ENCODE assay signal across 34 mouse cellular contexts in genomic region chr17:36949265-36949664, GRCm38 (mm10). TPM values are rescaled to one million over a fixed set of nuclear protein-coding genes. Genes with fewer than 3 reads are reported as not detected.
A peak's percentile ranks its signal among the peaks of the same experiment; 100 is the strongest.
DNase-seq lines count a peak whose midpoint lies in the region; ATAC-seq lines count a peak whose summit lies in the region.
"Had no signal": no experiment of that assay in that cellular context is flagged by ENCODE, and none has a peak within 500 bp of the region (broad histone marks: within the 10 kb centered on the region; RNA-seq: fewer than 3 reads in every experiment).

No protein-coding gene starts in this region.

- H3K27me3 ChIP-seq in midbrain, embryonic 11.5 days (ENCODE audit: control insufficient read depth, insufficient read depth, low read length), result peaks cover 18% of the 10 kb centered on the region
- peaks cover 5% of the 10 kb centered on the region for H3K27me3 ChIP-seq in midbrain, embryonic 14.5 days (ENCODE audit: control insufficient read depth, insufficient read depth, low read length)
- H3K27me3 ChIP-seq: CH12.LX, Patski had no signal

- peaks cover 7% of the 10 kb centered on the region; the same call in 1 of the 2 replicates for H3K36me3 ChIP-seq in midbrain, embryonic 11.5 days (ENCODE audit: control insufficient read depth, insufficient read depth, low read length)
- peaks cover 19% of the 10 kb centered on the region for H3K36me3 ChIP-seq in midbrain, embryonic 14.5 days (ENCODE audit: control insufficient read depth, insufficient read depth, low read length)

- WGBS in midbrain, embryonic 11.5 days, result 89% methylated on average over 8 of the region's 8 CpGs
- WGBS in midbrain, embryonic 14.5 days, result 96% methylated on average over 8 of the region's 8 CpGs

- H3K9ac ChIP-seq in midbrain, embryonic 11.5 days (ENCODE audit: low read length), result no peak overlapping the region
- H3K9ac ChIP-seq in midbrain, embryonic 14.5 days (replicated peaks; ENCODE audit: low read length), result no peak overlapping the region
- H3K9ac ChIP-seq: embryonic facial prominence, embryonic 13.5 days; forebrain, embryonic 12.5 days; forebrain, embryonic 15.5 days; heart, embryonic 12.5 days; heart, embryonic 15.5 days; hindbrain, embryonic 14.5 days had no signal

- H3K27ac ChIP-seq in midbrain, embryonic 11.5 days (ENCODE audit: low read depth, low read length), result no peak overlapping the region
- H3K27ac ChIP-seq in midbrain, embryonic 14.5 days (replicated peaks; ENCODE audit: low read depth, low read length), result no peak overlapping the region
- H3K27ac ChIP-seq: embryonic facial prominence, embryonic 10.5 days; embryonic facial prominence, embryonic 13.5 days; forebrain, embryonic 12.5 days; forebrain, embryonic 15.5 days; heart, adult 2 months; heart, embryonic 15.5 days; hindbrain, embryonic 14.5 days; hindbrain, postnatal 0 days had no signal

- no peak overlapping the region for H3K4me3 ChIP-seq in midbrain, embryonic 11.5 days (ENCODE audit: low read depth, low read length)
- no peak overlapping the region for H3K4me3 ChIP-seq in midbrain, embryonic 14.5 days (replicated peaks; ENCODE audit: low read depth, low read length)
- H3K4me3 ChIP-seq: embryonic facial prominence, embryonic 13.5 days; erythroblast, embryonic 14.5 days; forebrain, embryonic 12.5 days; forebrain, embryonic 15.5 days; heart, adult 2 months; heart, embryonic 12.5 days; heart, embryonic 15.5 days had no signal

- H3K9me3 ChIP-seq in midbrain, embryonic 11.5 days (ENCODE audit: control insufficient read depth, low read length), result no peaks in the 10 kb centered on the region
- no peaks in the 10 kb centered on the region for H3K9me3 ChIP-seq in midbrain, embryonic 14.5 days (ENCODE audit: control insufficient read depth, low read length)
- H3K9me3 ChIP-seq: embryonic facial prominence, embryonic 10.5 days; embryonic facial prominence, embryonic 13.5 days; forebrain, embryonic 12.5 days; forebrain, embryonic 15.5 days; heart, embryonic 12.5 days; heart, embryonic 15.5 days had no signal

- intact Hi-C loops in heart, postnatal 25 days (cut with DNase I), result no loop called here

- no peak overlapping the region for H3K4me2 ChIP-seq in midbrain, embryonic 11.5 days
- no peak overlapping the region for H3K4me2 ChIP-seq in midbrain, embryonic 14.5 days (ENCODE audit: low read length)
- H3K4me2 ChIP-seq: forebrain, embryonic 12.5 days; heart, embryonic 12.5 days; heart, embryonic 15.5 days; hindbrain, embryonic 14.5 days had no signal

- DNase-seq in cerebellum, adult 8-10 months, result peak; percentile 23
- no peak for DNase-seq in cerebellum, postnatal 10 days
- DNase-seq in heart, adult 11 months, result peak; percentile 88
- no peak for DNase-seq in heart, postnatal 25 days (ENCODE audit: low spot score)
- peak; percentile 12 for DNase-seq in midbrain, embryonic 11.5 days (ENCODE audit: low spot score, missing footprints)
- DNase-seq in midbrain, embryonic 14.5 days, result no peak
- DNase-seq: adrenal gland, postnatal 10 days; adrenal gland, postnatal 36 days; B cell, adult 2 months; cerebellum, postnatal 36 days; embryo, embryonic 11 days; gastrocnemius, postnatal 25 days; heart, adult 2 months; heart, postnatal 10 days; heart, postnatal 4 days; kidney, adult 11 months; kidney, adult 8-10 months had no signal

- peaks cover 14% of the 10 kb centered on the region for H3K4me1 ChIP-seq in midbrain, embryonic 11.5 days (ENCODE audit: control insufficient read depth, insufficient read depth, low read length)
- H3K4me1 ChIP-seq in midbrain, embryonic 14.5 days (ENCODE audit: control insufficient read depth, insufficient read depth, low read length), result peaks cover 16% of the 10 kb centered on the region

- no peak for ATAC-seq in midbrain, embryonic 11.5 days (ENCODE audit: low FRiP score)
- no peak for ATAC-seq in midbrain, embryonic 14.5 days (ENCODE audit: low FRiP score, low TSS enrichment)
- ATAC-seq: forebrain, embryonic 15.5 days; hindbrain, postnatal 0 days; inflammation-experienced regulatory T-cells, adult 6 months; Patski had no signal

RNA-seq across cellular contexts. Expression of gene Ppp1r11, which starts 2.3 kb away (rescaled TPM):
- total RNA-seq in heart, postnatal 25 days (2021), result 10 to 100 TPM; 87.4 to 92.9 TPM
- 152 and 157 TPM in 2 replicates for polyA plus RNA-seq in midbrain, embryonic 11.5 days (2014; fragmentation: Nextera tagmentation; extraction: Ambion mirVana)
- 176 and 215 TPM in 2 replicates for polyA plus RNA-seq in midbrain, embryonic 14.5 days (2014; fragmentation: Nextera tagmentation; extraction: Ambion mirVana)

RNA-seq across cellular contexts. Expression of gene Rnf39, which starts 6.5 kb away (rescaled TPM):
- 1 to 10 TPM in 1 of 2 experiments, under 1 TPM in 1; 0.36 to 1.1 TPM for total RNA-seq in heart, postnatal 25 days (2021)
- 0.46 TPM in 2 replicates for polyA plus RNA-seq in midbrain, embryonic 11.5 days (2014; fragmentation: Nextera tagmentation; extraction: Ambion mirVana)
- 1.1 and 1.7 TPM in 2 replicates for polyA plus RNA-seq in midbrain, embryonic 14.5 days (2014; fragmentation: Nextera tagmentation; extraction: Ambion mirVana)
- total RNA-seq: CH12.LX, G1E had no signal
- polyA plus RNA-seq: embryonic facial prominence, embryonic 10.5 days; erythroblast, embryonic 14.5 days; G1E; heart, embryonic 12.5 days; inflammation-experienced regulatory T-cells, adult 6 months had no signal

RNA-seq across cellular contexts. Expression of gene Znrd1, which starts 9.1 kb away (rescaled TPM):
- total RNA-seq in heart, postnatal 25 days (2021), result 10 to 100 TPM; 25.9 to 27.4 TPM
- polyA plus RNA-seq in midbrain, embryonic 11.5 days (2014; fragmentation: Nextera tagmentation; extraction: Ambion mirVana), result 83.5 and 86.7 TPM in 2 replicates
- 64.7 and 69.4 TPM in 2 replicates for polyA plus RNA-seq in midbrain, embryonic 14.5 days (2014; fragmentation: Nextera tagmentation; extraction: Ambion mirVana)

RNA-seq across cellular contexts. Expression of gene Znrd1as, which starts 9.1 kb away (rescaled TPM):
- 10 to 100 TPM; 11.2 to 14.7 TPM for total RNA-seq in heart, postnatal 25 days (2021)
- polyA plus RNA-seq in midbrain, embryonic 11.5 days (2014; fragmentation: Nextera tagmentation; extraction: Ambion mirVana), result 8.5 and 9.4 TPM in 2 replicates
- polyA plus RNA-seq in midbrain, embryonic 14.5 days (2014; fragmentation: Nextera tagmentation; extraction: Ambion mirVana), result 2.9 and 6.1 TPM in 2 replicates

RNA-seq across cellular contexts. Expression of gene 2410137M14Rik, which starts 31.8 kb away (rescaled TPM):
- total RNA-seq in heart, postnatal 25 days (2021), result under 1 TPM; 0.49 to 0.61 TPM
- polyA plus RNA-seq in midbrain, embryonic 11.5 days (2014; fragmentation: Nextera tagmentation; extraction: Ambion mirVana), result 0.39 TPM in 1 of 2 replicates, not detected in the other
- 0.32 and 0.76 TPM in 2 replicates for polyA plus RNA-seq in midbrain, embryonic 14.5 days (2014; fragmentation: Nextera tagmentation; extraction: Ambion mirVana)
- total RNA-seq: adrenal gland, adult 18-20 months; adrenal gland, postnatal 10 days; adrenal gland, postnatal 36 days; CH12.LX; gastrocnemius, adult 8-10 months; gastrocnemius, postnatal 25 days; heart, postnatal 10 days; heart, postnatal 4 days; hindbrain, postnatal 0 days had no signal
- polyA plus RNA-seq: embryonic facial prominence, embryonic 10.5 days; embryonic facial prominence, embryonic 13.5 days; erythroblast, embryonic 14.5 days; forebrain, embryonic 12.5 days; forebrain, embryonic 15.5 days; G1E; gonadal fat pad, adult 2 months; heart, embryonic 15.5 days; hindbrain, embryonic 11.5 days; inflammation-experienced regulatory T-cells, adult 6 months; Patski had no signal

Comparison
In these comparisons a context has a peak if more than half of its experiments do, and no peak if none do; other contexts are left out.
1. DNase-seq: peak in cerebellum, adult 8-10 months (single experiment), heart, adult 11 months (single experiment) and midbrain, embryonic 11.5 days (single experiment); none in cerebellum, postnatal 10 days (0 of 2), heart, postnatal 25 days (single experiment) and midbrain, embryonic 14.5 days (single experiment).